Mouse (Mus musculus): ENCODE data around the gene Popdc3.
A peak's percentile ranks its signal among the peaks of the same experiment; 100 is the strongest.
"Not testable (repeated sequence)": the region's sequence is repeated elsewhere in the genome, so short reads cannot be mapped to it uniquely, and the experiment has no call there.

Popdc3 gene

DNA sequence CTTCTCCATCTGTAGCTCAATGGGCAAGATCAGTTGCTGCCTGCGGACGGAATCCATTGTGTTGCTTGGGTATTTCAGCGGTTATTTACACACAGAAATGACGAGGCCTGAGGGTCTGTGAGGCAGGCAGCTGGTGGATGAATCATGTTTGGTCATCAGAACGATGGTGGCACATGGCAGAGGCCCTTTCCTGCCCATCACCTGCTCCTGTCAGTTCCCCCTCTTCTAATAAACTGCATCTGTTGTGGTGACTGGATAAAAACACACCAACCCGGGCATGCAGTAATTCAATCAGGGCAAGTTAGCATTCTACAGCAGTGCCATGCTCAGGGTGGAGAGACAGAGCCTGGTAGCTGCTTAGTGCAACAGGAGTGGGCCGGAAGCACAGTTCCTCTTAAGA is 133.7 kb downstream of the Popdc3 start:
- DNase-seq (ENCODE audit: low spot score in 2 of 2), result no peak

DNA sequence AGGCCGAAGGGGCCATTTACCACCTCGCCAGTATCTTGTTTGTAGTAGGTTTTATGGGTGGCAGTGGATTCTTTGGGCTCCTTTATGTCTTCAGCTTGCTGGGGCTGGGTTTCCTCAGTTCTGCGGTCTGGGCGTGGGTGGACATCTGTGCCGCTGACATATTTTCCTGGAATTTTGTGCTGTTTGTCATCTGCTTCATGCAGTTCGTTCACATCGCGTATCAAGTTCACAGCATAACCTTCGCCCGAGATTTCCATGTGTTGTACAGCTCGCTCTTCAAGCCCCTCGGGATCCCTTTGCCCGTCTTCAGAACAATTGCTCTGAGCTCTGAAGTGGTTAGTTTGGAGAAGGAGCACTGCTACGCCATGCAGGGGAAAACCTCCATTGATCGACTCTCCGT is 137.0 kb downstream of the Popdc3 start:
- no peak for DNase-seq (ENCODE audit: low spot score in 2 of 2)

DNA sequence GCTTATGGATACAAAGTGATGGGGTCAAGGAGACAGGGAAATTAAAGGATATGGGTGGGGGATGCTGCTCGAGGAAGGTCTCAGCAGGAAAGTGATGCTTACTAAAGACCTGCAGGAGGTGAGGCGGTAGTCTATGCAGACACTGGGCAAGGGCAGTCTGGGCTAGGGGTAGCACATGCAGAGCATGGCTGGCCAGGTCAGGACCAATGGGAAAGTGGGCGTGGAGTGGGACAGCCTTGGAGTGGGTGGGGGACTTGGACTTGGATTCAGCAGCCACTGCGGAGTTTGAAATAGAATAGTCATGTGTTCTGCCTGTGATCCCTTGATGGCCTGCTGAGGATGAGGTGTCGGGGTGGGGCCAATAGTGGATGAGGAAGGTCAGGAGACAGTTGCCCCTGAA is 141.0 kb downstream of the Popdc3 start:
- DNase-seq (ENCODE audit: low spot score in 2 of 2), result no peak

DNA sequence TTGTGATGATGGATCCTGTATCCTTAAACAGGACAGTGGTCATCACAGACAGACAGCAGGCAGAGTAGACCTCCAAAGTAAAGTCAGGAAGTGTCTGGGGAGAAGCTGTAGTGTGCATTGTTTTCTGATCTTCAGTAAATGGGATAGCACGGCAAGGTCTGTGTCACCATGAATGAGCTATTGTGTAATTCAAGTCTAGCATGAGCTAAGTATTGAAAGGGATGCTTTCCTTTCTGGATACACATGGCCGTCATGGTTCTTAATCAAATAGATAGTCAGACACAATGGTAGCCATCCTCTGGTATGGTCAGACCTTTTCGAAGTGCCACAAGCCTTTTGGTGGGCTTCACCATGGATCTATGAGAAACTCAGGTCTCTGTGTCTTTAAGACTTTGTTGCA is 142.4 kb downstream of the Popdc3 start:
- no peak for DNase-seq (ENCODE audit: low spot score in 2 of 2)

DNA sequence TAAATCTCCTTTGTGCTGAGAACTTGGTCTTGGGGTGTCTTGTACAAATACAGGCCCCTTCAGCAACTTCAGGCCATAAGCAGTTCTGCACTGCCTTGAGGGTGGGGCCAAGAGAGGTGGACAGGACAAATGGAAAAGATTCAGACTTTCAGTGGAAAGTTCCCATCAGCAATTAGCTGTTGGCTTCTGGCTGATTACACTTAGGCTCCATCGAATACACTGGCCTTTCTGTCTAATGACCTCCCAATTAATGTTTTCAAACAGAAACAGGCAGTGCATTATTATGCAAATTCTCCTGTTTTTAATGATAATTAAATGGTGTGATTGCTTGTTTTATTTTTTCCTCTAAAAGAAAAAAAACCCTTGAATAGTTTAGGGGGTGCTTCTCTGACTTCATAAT is 146.3 kb downstream of the Popdc3 start:
- no peak for DNase-seq (ENCODE audit: low spot score in 2 of 2)

DNA sequence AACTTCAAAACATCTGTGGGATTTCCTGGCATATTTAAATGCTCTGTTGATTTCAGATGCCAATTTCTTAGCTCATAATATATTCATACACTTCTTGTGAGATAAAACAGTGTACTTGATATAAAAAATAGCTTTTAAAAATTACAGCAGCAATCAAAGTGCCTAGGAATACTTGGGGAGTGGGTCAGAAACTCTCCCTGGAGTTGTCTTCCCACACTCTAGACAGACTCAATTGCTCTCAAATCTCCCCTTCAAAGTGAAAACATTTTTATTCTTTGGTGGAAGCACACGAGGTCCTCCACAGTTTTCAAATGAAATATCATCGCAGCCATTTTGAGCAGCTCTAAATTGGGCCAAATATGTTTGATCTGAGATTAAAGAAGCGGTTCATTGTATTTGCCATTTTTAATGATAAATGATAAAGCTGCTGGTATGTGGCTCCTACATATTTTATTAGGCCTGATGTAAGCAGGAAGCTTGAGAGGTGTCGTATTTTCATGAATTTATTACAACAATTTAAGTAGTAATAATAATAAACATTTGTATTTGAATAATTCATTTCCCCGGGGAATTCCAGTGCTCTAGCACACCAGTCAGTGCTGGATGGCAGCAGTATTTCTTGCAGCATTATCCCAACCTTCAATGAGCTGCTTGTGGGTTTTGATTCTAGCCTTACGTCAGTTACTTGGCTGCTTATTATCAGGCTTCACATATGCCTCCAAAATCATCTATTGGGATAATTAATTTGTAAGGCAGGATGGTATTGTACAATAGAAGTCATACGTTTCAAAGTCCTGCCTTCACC is 150.5 kb downstream of the Popdc3 start:
- no peak for DNase-seq (ENCODE audit: low spot score in 2 of 2)

DNA sequence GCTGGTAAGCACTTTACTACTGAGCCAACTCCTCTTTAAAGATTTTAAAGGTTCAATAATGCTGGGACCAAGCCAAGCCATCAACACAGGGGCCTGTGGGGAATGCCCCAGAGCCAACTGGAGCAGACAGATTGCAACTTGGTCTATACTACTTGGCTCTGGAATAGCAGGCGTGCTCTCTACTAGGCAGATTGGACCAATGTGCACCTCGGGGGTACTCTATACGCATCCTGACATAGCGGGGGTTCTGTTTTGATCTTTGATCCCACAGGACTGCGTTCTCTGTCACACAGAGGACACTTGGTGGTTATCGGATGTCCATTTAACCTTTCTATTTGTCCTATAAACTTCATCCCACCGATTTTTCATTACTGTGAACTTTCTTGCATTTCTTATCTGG is 157.0 kb downstream of the Popdc3 start:
- DNase-seq (ENCODE audit: low spot score in 2 of 2), result no peak

DNA sequence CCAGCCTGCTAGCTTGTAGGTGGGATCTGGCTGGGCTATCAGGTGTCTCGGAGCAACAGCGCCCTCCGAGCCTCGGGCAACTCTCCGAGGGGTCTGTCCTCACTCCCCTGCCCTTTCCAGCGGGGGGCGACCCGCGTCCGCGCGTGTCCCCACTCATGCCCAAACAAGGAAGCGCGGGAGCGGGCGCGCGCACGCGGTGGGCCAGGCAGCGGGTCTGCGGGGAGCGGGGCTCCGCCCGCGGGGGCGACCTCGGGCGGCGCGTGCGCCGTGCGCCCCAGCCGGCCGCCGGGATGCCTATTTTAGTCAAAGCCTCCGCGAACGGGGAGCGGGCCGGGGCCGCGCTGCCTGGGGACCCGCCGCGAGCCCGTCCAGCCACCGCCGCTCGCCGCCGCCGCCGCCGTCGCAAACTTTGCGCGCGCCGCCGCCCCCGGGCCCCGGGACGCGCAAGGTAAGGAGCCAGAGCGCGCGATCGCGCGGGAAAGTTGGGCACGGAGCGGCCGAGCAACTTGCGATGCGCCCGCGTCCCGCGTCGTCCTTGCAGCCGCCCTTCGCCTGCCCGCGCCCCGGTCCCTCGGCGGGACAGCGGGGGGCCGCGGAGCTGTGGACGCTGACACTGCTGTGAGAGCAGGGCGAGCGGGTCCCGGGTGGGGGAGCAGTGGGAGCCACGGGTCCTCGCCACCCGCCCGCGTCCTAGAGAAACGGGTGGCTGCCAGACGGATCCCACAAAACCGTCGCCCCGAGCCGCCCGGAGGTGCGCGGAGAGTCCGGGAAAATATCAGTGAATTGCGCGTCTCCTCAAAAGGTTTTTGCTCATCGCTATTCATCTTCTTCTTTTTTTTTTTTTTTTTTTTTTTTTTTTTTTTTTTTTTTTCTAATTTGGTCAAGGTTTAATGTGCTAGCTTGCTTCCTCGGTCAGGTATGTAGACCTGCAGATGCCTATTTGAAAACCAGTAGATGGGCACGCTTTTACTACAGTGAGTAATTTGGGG is 157.8 kb downstream of the Popdc3 start, which contains the start of gene Bves:
Gene Bves (plus strand): TSS at position 339 of the 989 bp plus-strand sequence.
- peak; percentile 6 for DNase-seq (ENCODE audit: low spot score in 2 of 2)

DNA sequence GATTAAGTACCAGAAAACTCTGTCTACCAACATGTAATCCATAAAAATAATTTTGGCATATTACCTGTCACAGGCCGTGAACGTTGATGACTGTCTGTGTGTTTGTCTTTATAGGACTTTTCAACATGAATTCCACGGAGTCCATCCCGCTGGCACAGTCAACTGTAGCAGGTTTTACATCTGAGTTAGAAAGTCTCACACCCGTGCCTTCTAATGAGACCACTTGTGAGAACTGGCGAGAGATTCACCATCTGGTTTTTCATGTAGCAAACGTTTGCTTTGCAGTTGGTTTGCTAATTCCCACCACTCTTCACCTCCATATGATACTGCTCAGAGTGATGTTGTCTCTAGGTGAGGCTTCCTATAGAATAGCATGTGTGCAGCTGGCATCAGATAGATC is 161.2 kb downstream of the Popdc3 start:
- no peak for DNase-seq (ENCODE audit: low spot score in 2 of 2)

DNA sequence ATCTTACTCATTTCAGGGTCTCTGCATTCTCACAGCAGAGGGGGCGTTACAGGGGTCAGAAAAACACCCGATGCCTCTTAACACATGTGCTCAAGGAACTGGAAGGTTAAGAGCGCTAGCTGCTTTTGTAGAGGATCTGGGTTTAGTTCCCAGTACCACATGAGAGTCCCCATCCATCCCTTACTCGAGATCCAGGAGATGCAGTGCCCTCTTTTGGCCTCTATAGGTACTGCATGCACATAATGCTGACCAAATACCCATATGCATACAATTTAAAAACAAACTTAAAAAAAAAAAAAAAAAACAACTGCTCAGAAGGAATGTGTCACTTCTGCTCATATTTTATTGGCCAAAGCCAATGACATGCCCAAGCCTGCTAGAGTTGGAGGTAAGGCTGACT is 166.5 kb downstream of the Popdc3 start:
- no peak for DNase-seq (ENCODE audit: low spot score in 2 of 2)

DNA sequence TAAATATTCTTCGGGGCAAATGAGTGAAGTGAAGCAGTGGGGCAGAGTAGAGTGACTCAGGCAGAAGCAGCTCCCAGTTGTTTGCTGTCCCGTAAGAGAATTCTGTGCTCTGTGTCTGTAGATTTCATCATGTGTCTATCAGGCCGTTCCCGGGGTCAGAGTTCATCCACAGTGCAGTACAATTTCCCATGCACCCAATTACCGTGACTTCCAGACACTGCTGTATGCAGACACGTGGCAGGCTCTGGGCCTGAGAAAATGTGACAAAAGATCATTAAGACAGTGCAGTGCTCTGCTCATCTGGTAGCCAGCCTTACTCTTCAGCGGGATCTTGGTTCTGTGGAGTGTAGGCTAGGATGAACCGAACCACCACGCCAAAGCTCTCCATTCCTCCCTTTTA is 167.3 kb downstream of the Popdc3 start:
- DNase-seq (ENCODE audit: low spot score in 2 of 2), result no peak

DNA sequence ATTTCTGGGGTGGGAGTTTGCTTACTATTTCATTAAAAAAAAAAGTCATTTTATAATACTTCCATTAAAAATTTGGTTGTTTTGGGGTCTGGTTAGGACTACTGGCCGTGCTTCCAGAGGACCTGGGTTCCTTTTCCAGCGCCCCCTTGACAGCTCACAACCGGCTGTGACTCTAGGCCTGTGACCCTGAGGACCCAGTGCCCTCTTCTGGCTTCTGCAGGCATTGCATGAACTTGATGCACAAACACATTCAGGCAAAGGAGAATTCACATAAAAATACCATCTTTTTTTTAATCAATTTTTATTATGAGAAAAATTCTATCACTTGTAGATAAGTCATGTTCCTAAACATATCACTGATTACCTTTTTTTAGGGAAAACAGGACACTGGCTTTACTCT is 170.2 kb downstream of the Popdc3 start:
- not testable (repeated sequence) for DNase-seq (ENCODE audit: low spot score in 2 of 2)

DNA sequence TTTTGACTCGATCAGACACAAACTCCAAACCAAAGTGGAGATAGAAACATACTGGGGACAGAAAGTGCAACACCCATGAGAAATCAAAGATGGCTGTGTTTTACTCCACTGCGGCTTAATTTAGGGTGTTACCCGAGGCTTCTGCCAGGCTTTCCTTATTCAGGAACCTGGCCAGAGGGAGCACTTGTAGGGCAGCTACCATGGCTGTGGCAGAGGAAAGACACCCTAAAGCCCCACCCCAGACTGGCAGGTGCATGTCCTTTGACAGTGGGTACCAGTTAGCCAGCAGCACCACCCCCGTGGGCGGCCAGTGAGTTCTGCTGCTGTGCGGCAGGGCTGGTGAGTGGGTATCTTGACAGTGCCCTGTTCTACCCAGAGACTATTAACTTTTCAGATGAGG is 178.2 kb downstream of the Popdc3 start:
- DNase-seq (ENCODE audit: low spot score in 2 of 2), result no peak

DNA sequence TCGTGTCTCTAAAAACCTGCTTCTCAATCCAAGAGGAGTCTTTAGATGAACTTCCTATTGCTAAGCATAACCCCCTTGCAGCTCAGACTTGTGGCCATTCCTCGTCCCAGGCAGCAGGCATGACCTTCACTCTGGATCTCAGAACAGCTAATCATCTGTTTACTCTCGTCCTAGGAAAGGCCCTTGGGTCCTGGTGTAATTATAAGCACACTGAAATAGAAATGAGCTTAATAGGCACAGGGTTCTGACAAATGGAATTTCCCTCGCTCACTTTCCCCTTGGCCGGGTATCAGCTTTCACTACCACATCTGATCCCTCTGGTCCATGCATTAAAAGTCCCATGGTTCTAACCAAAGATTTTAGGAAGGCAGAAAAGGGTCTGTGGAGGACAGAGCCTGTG is 185.5 kb downstream of the Popdc3 start:
- no peak for DNase-seq (ENCODE audit: low spot score in 2 of 2)

DNA sequence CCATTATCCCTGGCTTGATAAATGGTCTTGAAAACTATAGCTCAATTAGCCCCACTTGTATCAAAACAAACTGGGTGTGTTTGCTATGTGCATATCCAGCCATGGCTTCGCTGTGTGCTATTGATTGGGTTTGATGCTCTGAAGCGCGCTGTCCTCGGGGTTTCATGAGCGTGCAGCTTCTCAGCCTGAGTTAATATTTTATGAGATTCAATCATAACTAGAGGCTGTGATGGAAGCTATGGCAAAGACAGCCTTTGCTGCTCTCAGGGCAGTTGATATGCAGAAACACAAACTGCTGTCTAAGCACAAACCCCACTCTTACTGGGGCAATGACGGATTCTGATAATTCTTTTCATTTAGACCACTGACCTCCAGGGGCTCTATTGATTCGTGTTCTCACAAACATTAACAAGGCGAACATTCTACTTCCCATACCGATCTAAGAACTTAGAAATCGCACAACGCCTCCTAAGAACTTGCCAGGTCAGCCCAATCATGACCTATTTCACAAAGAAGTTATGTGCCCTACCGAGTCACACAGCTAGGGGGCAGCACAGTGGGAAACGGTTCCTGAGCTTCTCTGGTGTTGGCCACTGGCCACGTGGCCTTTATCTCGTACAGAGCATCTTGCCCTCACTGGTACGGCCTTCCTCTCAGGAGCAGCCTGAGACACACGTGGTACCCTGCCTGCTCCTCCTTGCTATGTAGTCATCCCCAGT is 189.2 kb downstream of the Popdc3 start:
- no peak for DNase-seq (ENCODE audit: low spot score in 2 of 2)
